Mouse (Mus musculus) lung, postnatal 14 days (tissue): ENCODE results near the gene Ttll3.

ENCODE experiments used
- DNase-seq: peaks from one replicate; pipeline ENCODE4 v3.0.0; 2021

Gene Ttll3

GRCm38 (mm10) chr6:113379246-113379645, 9.8 kb upstream of the Ttll3 start:
- DNase-seq = no peak

- no peak for DNase-seq
Measured at GRCm38 (mm10) chr6:113380480-113380879, 8.6 kb upstream of the Ttll3 start.

- DNase-seq = no peak
Measured at GRCm38 (mm10) chr6:113384351-113384927, 4.6 kb upstream of the Ttll3 start.

- no peak for DNase-seq
Measured at GRCm38 (mm10) chr6:113385160-113385714, 3.8 kb upstream of the Ttll3 start.

GRCm38 (mm10) chr6:113386025-113386424, 3.0 kb upstream of the Ttll3 start:
- no peak for DNase-seq

- DNase-seq = no peak
Measured at GRCm38 (mm10) chr6:113390715-113391114, 1.7 kb downstream of the Ttll3 start.

- no peak for DNase-seq
Measured at GRCm38 (mm10) chr6:113392015-113392386, 2.9 kb downstream of the Ttll3 start.

GRCm38 (mm10) chr6:113392387-113393071, 3.5 kb downstream of the Ttll3 start:
- DNase-seq = peak; percentile 29

GRCm38 (mm10) chr6:113393951-113394350, 4.9 kb downstream of the Ttll3 start:
- DNase-seq = no peak

- DNase-seq = no peak
Measured at GRCm38 (mm10) chr6:113394811-113395210, 5.8 kb downstream of the Ttll3 start.

- DNase-seq = no peak
Measured at GRCm38 (mm10) chr6:113395501-113395900, 6.4 kb downstream of the Ttll3 start.

- no peak for DNase-seq
Measured at GRCm38 (mm10) chr6:113396270-113397030, 7.4 kb downstream of the Ttll3 start.

- DNase-seq = no peak
Measured at GRCm38 (mm10) chr6:113402094-113402493, 13.0 kb downstream of the Ttll3 start.

- no peak for DNase-seq
Measured at GRCm38 (mm10) chr6:113404649-113405448, 15.8 kb downstream of the Ttll3 start.

- DNase-seq = no peak
Measured at GRCm38 (mm10) chr6:113405483-113405882, 16.4 kb downstream of the Ttll3 start.

- no peak for DNase-seq
Measured at GRCm38 (mm10) chr6:113406683-113407082, 17.6 kb downstream of the Ttll3 start.

GRCm38 (mm10) chr6:113410001-113410400, 20.9 kb downstream of the Ttll3 start:
- DNase-seq = no peak

- no peak for DNase-seq
Measured at GRCm38 (mm10) chr6:113416416-113416815, 27.4 kb downstream of the Ttll3 start.

- no peak for DNase-seq
Measured at GRCm38 (mm10) chr6:113418441-113419198, 29.6 kb downstream of the Ttll3 start.

GRCm38 (mm10) chr6:113419199-113419587, 30.1 kb downstream of the Ttll3 start, which contains the start of gene Rpusd3:
Gene Rpusd3 (minus strand): TSS chr6:113419340.
- DNase-seq = peak; percentile 100

GRCm38 (mm10) chr6:113423000-113423399, 33.9 kb downstream of the Ttll3 start:
- no peak for DNase-seq

- DNase-seq = no peak
Measured at GRCm38 (mm10) chr6:113424187-113424586, 35.1 kb downstream of the Ttll3 start.
